Mouse (Mus musculus) myocyte (in vitro differentiated cells): Measurements from ENCODE around the gene Opa3. TPM values are rescaled to one million over a fixed set of nuclear protein-coding genes. Genes with fewer than 3 reads are reported as not detected.
"Not testable (repeated sequence)": the region's sequence is repeated elsewhere in the genome, so short reads cannot be mapped to it uniquely, and the experiment has no call there.

Experiments
- H3K27me3 ChIP-seq: one replicate; pipeline ENCODE4 v1.6.1; 2011; ENCODE audit not compliant: control insufficient read depth, insufficient read depth, insufficient read length
- H3K36me3 ChIP-seq: one replicate; pipeline ENCODE4 v1.6.1; 2011; ENCODE audit not compliant: control insufficient read depth, insufficient read depth
- H3K4me2 ChIP-seq: one replicate; pipeline ENCODE4 v1.6.1; 2011; ENCODE audit warnings: low read depth, control low read depth
- H3K4me3 ChIP-seq: one replicate; pipeline ENCODE4 v1.5.1; 2011; ENCODE audit warnings: mild to moderate bottlenecking, control low read depth, moderate library complexity
- H3K79me2 ChIP-seq: one replicate; pipeline ENCODE4 v1.6.1; 2011; ENCODE audit not compliant: control insufficient read depth, insufficient read depth
- H3ac ChIP-seq: one replicate; pipeline ENCODE4 v1.6.1; 2011; ENCODE audit not compliant: control insufficient read depth, insufficient read length
- CEBPB ChIP-seq: IDR thresholded peaks from 2 replicates; pipeline ENCODE4 v1.6.1; 2011; ENCODE audit warnings: mild to moderate bottlenecking, moderate library complexity; ENCODE audit not compliant: poor library complexity, insufficient read depth, severe bottlenecking
- E2F4 ChIP-seq: IDR thresholded peaks from one replicate; pipeline ENCODE4 v1.6.1; 2011; ENCODE audit warnings: mild to moderate bottlenecking, control low read depth, moderate library complexity; ENCODE audit not compliant: insufficient read depth
- MAX ChIP-seq: IDR thresholded peaks from one replicate; pipeline ENCODE4 v1.6.1; 2011; ENCODE audit warnings: low read depth, mild to moderate bottlenecking, control low read depth
- MYOD1 ChIP-seq, 3 experiments: IDR thresholded peaks; one replicate each; pipeline ENCODE4 v1.6.1; 2011; ENCODE audit warnings: control low read depth in 2 of 3, low read depth in 2 of 3, mild to moderate bottlenecking in 2 of 3, moderate library complexity in 1 of 3; ENCODE audit not compliant: insufficient read length in 2 of 3, control insufficient read depth in 1 of 3
- MYOG ChIP-seq, 3 experiments: IDR thresholded peaks; one replicate each; pipeline ENCODE4 v1.6.1; 2011; ENCODE audit warnings: control low read depth in 2 of 3, low read depth in 2 of 3, mild to moderate bottlenecking in 2 of 3; ENCODE audit not compliant: insufficient read length in 2 of 3, control insufficient read depth in 1 of 3, insufficient read depth in 1 of 3
- POLR2A ChIP-seq: IDR thresholded peaks from one replicate; pipeline ENCODE4 v1.6.1; 2011; ENCODE audit warnings: low read depth, mild to moderate bottlenecking, control low read depth, moderate library complexity; ENCODE audit not compliant: insufficient read length
- POLR2AphosphoS2 ChIP-seq: IDR thresholded peaks from one replicate; pipeline ENCODE4 v1.6.1; 2011; ENCODE audit warnings: low read depth, control low read depth; ENCODE audit not compliant: insufficient read length
- REST ChIP-seq: IDR thresholded peaks from one replicate; pipeline ENCODE4 v1.6.1; 2011; ENCODE audit warnings: mild to moderate bottlenecking, control low read depth, moderate library complexity; ENCODE audit not compliant: insufficient read depth, insufficient read length
- SRF ChIP-seq: IDR thresholded peaks from one replicate; pipeline ENCODE4 v1.6.1; 2011; ENCODE audit warnings: low read depth; ENCODE audit not compliant: control insufficient read depth, insufficient read length
- TCF12 ChIP-seq: IDR thresholded peaks from one replicate; pipeline ENCODE4 v1.6.1; 2011; ENCODE audit warnings: mild to moderate bottlenecking, control low read depth; ENCODE audit not compliant: poor library complexity, insufficient read depth, severe bottlenecking
- TCF3 ChIP-seq: IDR thresholded peaks from one replicate; pipeline ENCODE4 v1.6.1; 2011; ENCODE audit warnings: low read depth, control low read depth; ENCODE audit not compliant: insufficient read length
- USF1 ChIP-seq: IDR thresholded peaks from one replicate; pipeline ENCODE4 v1.6.1; 2011; ENCODE audit warnings: low read depth, mild to moderate bottlenecking, control low read depth, moderate library complexity
- polyA plus RNA-seq: library from polyadenylated mRNA; unstranded; fragments of >200 nt; fragmentation: generic; extraction: Trizol; gene quantifications from one replicate; pipeline ENCODE4 v1.2.1, GENCODE M21; 2012; ENCODE audit warnings: missing spikeins

Gene Opa3
- polyA plus RNA-seq, 1 experiment, result 29.8 TPM

DNA sequence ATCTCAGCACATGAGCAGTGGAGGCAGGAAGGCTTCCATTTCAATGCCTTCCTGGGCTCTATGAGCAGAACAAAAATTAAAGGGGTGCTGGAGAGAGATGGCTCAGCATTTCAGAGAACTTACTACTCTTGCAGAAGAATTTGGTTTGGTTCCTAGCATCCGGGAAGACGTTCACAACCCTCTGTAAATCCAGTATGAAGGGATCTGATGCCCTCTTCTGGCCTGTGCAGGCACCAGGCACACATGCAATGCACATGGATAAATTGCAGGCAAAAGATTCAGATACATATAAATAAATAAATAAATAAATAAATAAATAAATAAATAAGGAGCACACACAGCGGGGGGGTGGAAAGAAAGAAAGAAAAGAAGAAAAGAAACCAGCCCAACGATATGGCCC lies 48.1 kb downstream of the Opa3 start:
- H3K4me2 ChIP-seq, result no peak overlapping the region
- TF ChIP-seq E2F4 (no peak), MAX (no peak), USF1 (no peak), CEBPB (no peak), TCF3 (no peak), TCF12 (no peak), POLR2A (no peak), SRF (no peak), MYOD1 (IDR thresholded peaks at IDR 0.05; ENCODE audit: control insufficient read depth in 1 of 3, insufficient read length in 2 of 3, low read depth in 2 of 3) (no peak), REST (no peak), MYOG (IDR thresholded peaks at IDR 0.05; ENCODE audit: control insufficient read depth in 1 of 3, insufficient read depth in 1 of 3, insufficient read length in 2 of 3, low read depth in 2 of 3) (no peak), POLR2AphosphoS2 (no peak)
- peaks cover under 1% of the 10 kb centered on the region for H3K79me2 ChIP-seq
- no peaks in the 10 kb centered on the region for H3K36me3 ChIP-seq
- peaks cover 12% of the 10 kb centered on the region for H3K27me3 ChIP-seq
- no peak overlapping the region for H3K4me3 ChIP-seq
- no peak overlapping the region for H3ac ChIP-seq

DNA sequence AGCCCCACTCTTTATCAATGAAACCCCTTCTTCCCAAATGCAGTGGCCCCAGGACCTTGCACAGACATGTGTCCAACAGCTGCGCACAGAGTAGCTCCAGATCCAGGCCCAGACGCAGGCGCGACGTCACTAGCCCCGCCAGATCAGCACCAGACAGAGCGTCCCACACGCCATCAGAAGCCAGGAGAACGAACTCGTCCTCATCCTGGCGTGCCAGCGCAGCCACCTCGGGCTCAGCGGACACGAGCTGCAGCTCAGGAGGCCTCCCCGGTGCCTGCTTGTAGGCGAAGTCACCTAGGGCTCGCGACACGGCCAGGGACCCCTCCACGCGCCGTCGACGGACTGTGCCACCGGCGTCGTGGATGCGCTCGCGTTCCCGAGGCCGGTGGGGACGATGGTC lies 50.9 kb downstream of the Opa3 start:
- Histone ChIP-seq H3K4me2 (peak overlapping the region; percentile 48), H3ac (no peak overlapping the region), H3K4me3 (no peak overlapping the region), H3K27me3 (peaks cover 12% of the 10 kb centered on the region), H3K36me3 (no peaks in the 10 kb centered on the region), H3K79me2 (no peaks in the 10 kb centered on the region)
- TF ChIP-seq TCF3 (no peak), CEBPB (no peak), MYOG (IDR thresholded peaks at IDR 0.05; ENCODE audit: control insufficient read depth in 1 of 3, insufficient read depth in 1 of 3, insufficient read length in 2 of 3, low read depth in 2 of 3) (peak in 1 of 3 experiments; percentile 12)

DNA sequence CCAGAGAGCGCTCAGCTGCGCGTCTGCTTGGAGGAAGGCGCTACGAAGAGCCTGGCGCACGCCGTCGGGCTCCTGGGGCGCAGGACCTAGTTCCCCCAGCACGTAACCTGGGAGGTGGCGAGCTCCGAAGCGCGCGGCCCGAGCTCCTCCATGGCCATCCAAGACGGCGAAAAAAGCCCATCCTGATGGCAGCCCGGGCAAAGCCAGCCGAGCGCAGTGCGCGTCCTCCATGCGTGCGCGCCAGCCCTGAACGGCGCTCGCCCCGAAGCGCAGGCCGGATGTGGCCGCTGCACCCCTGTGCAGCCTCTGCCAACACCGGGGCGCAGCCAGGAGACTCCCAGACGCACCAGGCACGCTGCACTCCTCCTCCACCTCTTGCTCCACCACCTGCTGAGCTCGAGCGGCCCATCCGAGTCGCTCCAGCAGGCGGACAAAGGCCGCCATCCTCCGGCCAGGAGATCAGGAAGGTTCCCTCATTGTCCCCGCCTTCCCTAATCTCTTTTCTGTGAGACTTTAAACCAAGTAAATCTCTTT lies 51.5 kb downstream of the Opa3 start, which contains the start of gene Ppm1n:
TSS of gene Ppm1n (minus strand) at position 484 of the 534 bp plus-strand sequence.
- Histone ChIP-seq H3ac (no peak within 1 kb of the TSS), H3K4me2 (peak within 1 kb of the TSS; percentile 48), H3K27me3 (peaks cover 12% of the 10 kb centered on the region), H3K4me3 (no peak within 1 kb of the TSS), H3K36me3 (no peaks in the 10 kb centered on the region), H3K79me2 (no peaks in the 10 kb centered on the region)
- TF ChIP-seq POLR2A (peak; percentile 28), MAX (no peak), SRF (no peak), REST (no peak), MYOG (IDR thresholded peaks at IDR 0.05; ENCODE audit: control insufficient read depth in 1 of 3, insufficient read depth in 1 of 3, insufficient read length in 2 of 3, low read depth in 2 of 3) (no peak), TCF3 (no peak), CEBPB (no peak)

GRCm38 (mm10) chr7:19281680-19282304 lies 53.7 kb downstream of the Opa3 start:
- not testable (repeated sequence) for H3ac ChIP-seq, H3K4me3 ChIP-seq, H3K4me2 ChIP-seq, H3K79me2 ChIP-seq, H3K36me3 ChIP-seq
- H3K27me3 ChIP-seq, result peaks cover 12% of the 10 kb centered on the region
- TF ChIP-seq USF1, result peak; percentile 21

DNA sequence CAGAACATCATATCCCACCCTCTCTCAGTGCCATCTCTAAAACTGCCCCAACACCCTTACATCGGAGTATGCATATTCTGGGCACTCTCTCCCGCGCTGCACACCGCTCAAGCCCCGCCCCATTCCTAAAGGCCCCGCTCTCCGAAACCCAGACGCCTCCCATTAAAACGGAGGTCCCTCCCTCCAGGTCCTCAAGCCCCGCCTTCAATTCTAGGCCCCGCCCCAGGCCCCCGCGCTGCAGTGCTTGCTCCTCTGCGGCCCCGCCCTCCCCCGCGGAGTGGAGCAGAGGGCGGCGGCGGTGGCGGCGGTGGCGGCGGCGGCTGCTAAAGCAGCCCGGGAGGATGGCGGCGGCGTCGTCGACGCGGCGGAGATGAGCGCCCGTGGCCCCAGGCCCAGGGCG lies 54.3 kb downstream of the Opa3 start, which contains the start of gene Rtn2:
TSS of gene Rtn2 (plus strand) at position 240 of the 400 bp plus-strand sequence.
- H3K79me2 ChIP-seq, result no peaks in the 10 kb centered on the region
- peak within 1 kb of the TSS; percentile 69 for H3K4me2 ChIP-seq
- H3K36me3 ChIP-seq, result no peaks in the 10 kb centered on the region
- TF ChIP-seq SRF, result no peak
- TF ChIP-seq MYOG (IDR thresholded peaks at IDR 0.05; ENCODE audit: control insufficient read depth in 1 of 3, insufficient read depth in 1 of 3, insufficient read length in 2 of 3, low read depth in 2 of 3), result no peak
- TF ChIP-seq TCF12, result no peak
- TF ChIP-seq MAX, result no peak
- no peak for TF ChIP-seq TCF3
- TF ChIP-seq REST, result no peak
- TF ChIP-seq POLR2A, result no peak
- TF ChIP-seq MYOD1 (IDR thresholded peaks at IDR 0.05; ENCODE audit: control insufficient read depth in 1 of 3, insufficient read length in 2 of 3, low read depth in 2 of 3), result no peak
- TF ChIP-seq POLR2AphosphoS2, result no peak
- TF ChIP-seq E2F4, result no peak
- no peak for TF ChIP-seq USF1
- H3ac ChIP-seq, result no peak within 1 kb of the TSS
- H3K27me3 ChIP-seq, result peaks cover 12% of the 10 kb centered on the region
- H3K4me3 ChIP-seq, result peak within 1 kb of the TSS; percentile 7
